13 mouse cellular contexts compared by ENCODE assay signal in genomic region chr6:13665646-13666045, GRCm38 (mm10).
"Had no signal": no experiment of that assay in that cellular context is flagged by ENCODE, and none has a peak within 500 bp of the region (broad histone marks: within the 10 kb centered on the region; RNA-seq: fewer than 3 reads in every experiment).

No protein-coding gene starts in this region.

- ATAC-seq: intestine, embryonic 15.5 days; midbrain, embryonic 15.5 days had no signal

- DNase-seq: kidney, adult 11 months; kidney, adult 9 months; kidney, postnatal 14 days; kidney, postnatal 4 days; layer of hippocampus, adult 9-11 months; liver, embryonic 13.5 days; lung, adult 2 months; lung, postnatal 14 days; right cerebral cortex, postnatal 14 days; spleen, adult 18-20 months; thymus, postnatal 25 days had no signal
